Mouse (Mus musculus) olfactory bulb, adult 2 months (tissue): ENCODE results near the gene Slx4ip.

Experiments
- CTCF ChIP-seq: fragments of 200-500 bp; IDR thresholded peaks from 2 replicates; pipeline ENCODE4 v1.5.1; 2012; ENCODE audit warnings: low read depth, mild to moderate bottlenecking, low read length, moderate library complexity; ENCODE audit not compliant: insufficient read depth
- POLR2A ChIP-seq: fragments of 200-500 bp; IDR thresholded peaks from 2 replicates; pipeline ENCODE4 v1.6.1; 2012; ENCODE audit warnings: mild to moderate bottlenecking, low read depth, low read length, moderate library complexity; ENCODE audit not compliant: insufficient read depth

- TF ChIP-seq POLR2A (no peak), CTCF (no peak)
Measured at GRCm38 (mm10) chr2:137013811-137014350, 122.9 kb downstream of the Slx4ip start.
